Comparison of ENCODE assay signal across 9 mouse cellular contexts in genomic region chr10:75684035-75685004, GRCm38 (mm10). TPM values are rescaled to one million over a fixed set of nuclear protein-coding genes. Genes with fewer than 3 reads are reported as not detected.
DNase-seq lines count a peak whose midpoint lies in the region; ATAC-seq lines count a peak whose summit lies in the region.
"Had no signal": no experiment of that assay in that cellular context is flagged by ENCODE, and none has a peak within 500 bp of the region (broad histone marks: within the 10 kb centered on the region; RNA-seq: fewer than 3 reads in every experiment).

No protein-coding gene starts in this region.

- peak; percentile 51 to 62 for DNase-seq in cerebellum, postnatal 14 days
- DNase-seq in cerebellum, adult 11-12 months = no peak
- DNase-seq in frontal cortex, postnatal 25 days (ENCODE audit: low spot score in 2 of 2) = peak; percentile 63 to 75
- peak; percentile 83 to 89 for DNase-seq in left cerebral cortex, adult 18-20 months (ENCODE audit: low spot score in 2 of 2)
- no peak for DNase-seq in heart, postnatal 25 days (ENCODE audit: low spot score)
- DNase-seq in spleen, adult 12 weeks (ENCODE audit: low spot score) = no peak
- no peak for DNase-seq in ovary, postnatal 36 days (ENCODE audit: low spot score)

- intact Hi-C loops in heart, postnatal 25 days (cut with DNase I) = no loop called here

- H3K9ac ChIP-seq in neural tube, embryonic 12.5 days = no peak overlapping the region

- peaks cover 16% of the 10 kb centered on the region for H3K4me1 ChIP-seq in neural tube, embryonic 12.5 days

- peak; percentile 90 for ATAC-seq in neural tube, embryonic 12.5 days (ENCODE audit: low FRiP score, low read depth)

- H3K9me3 ChIP-seq in neural tube, embryonic 12.5 days = no peaks in the 10 kb centered on the region
- H3K9me3 ChIP-seq: megakaryocyte, embryonic 14.5 days had no signal

- no peaks in the 10 kb centered on the region for H3K27me3 ChIP-seq in neural tube, embryonic 12.5 days (replicated peaks)
- H3K27me3 ChIP-seq: megakaryocyte, embryonic 14.5 days had no signal

- 54% methylated on average over 12 of the region's 12 CpGs for WGBS in neural tube, embryonic 12.5 days

- H3K4me2 ChIP-seq in neural tube, embryonic 12.5 days (replicated peaks) = no peak overlapping the region

- H3K27ac ChIP-seq in neural tube, embryonic 12.5 days = no peak overlapping the region

- peaks cover 51% of the 10 kb centered on the region for H3K36me3 ChIP-seq in neural tube, embryonic 12.5 days

- no peak overlapping the region for H3K4me3 ChIP-seq in neural tube, embryonic 12.5 days
- H3K4me3 ChIP-seq: megakaryocyte, embryonic 14.5 days had no signal

RNA-seq across cellular contexts. Expression of gene Susd2, which starts 40.5 kb away (rescaled TPM):
- 1 to 10 TPM; 8.8 to 9.0 TPM for total RNA-seq in left cerebral cortex, adult 18-20 months (2021)
- polyA plus RNA-seq in neural tube, embryonic 12.5 days (2016; fragmentation: Nextera tagmentation; extraction: Ambion mirVana) = 3.2 and 3.6 TPM in 2 replicates
- 1 to 10 TPM; 1.6 to 2.0 TPM for total RNA-seq in heart, postnatal 25 days (2021)

Comparison
In these comparisons a context has a peak if more than half of its experiments do, and no peak if none do; other contexts are left out.
1. DNase-seq: peak in cerebellum, postnatal 14 days (2 of 2), frontal cortex, postnatal 25 days (2 of 2) and left cerebral cortex, adult 18-20 months (2 of 2); none in cerebellum, adult 11-12 months (single experiment), heart, postnatal 25 days (single experiment), spleen, adult 12 weeks (single experiment) and ovary, postnatal 36 days (single experiment).